ENCODE assay signal across 7 mouse cellular contexts in the genomic region with DNA sequence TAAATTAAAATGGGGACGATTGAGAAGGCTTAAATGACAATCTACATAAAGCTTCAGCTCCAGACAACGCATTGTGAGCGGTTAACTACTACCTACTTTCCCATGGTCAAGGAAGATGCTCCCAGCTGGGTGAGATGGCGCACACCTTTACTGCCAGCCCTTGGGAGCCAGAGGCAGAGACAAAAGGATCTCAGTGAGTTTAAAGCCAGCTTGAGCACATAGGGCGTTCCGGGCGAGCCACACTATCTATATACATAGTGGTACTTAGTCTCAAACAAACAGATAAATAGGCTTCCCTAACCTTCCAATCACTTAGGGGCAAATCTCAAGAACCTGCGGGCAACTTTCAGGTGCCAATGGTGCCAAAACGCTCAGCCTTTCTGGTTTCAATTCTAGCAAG. TPM values are rescaled to one million over a fixed set of nuclear protein-coding genes. Genes with fewer than 3 reads are reported as not detected.
DNase-seq lines count a peak whose midpoint lies in the region; ATAC-seq and TF ChIP-seq lines count a peak whose summit lies in the region.

No protein-coding gene starts in this region.

- no peak for TF ChIP-seq POLR2A in thymus, adult 2 months (IDR thresholded peaks at IDR 0.05; ENCODE audit: control insufficient read depth, extremely low read depth, insufficient read depth, low read length, poor library complexity)

- peak overlapping the region; percentile 80 for H3K9ac ChIP-seq in forebrain, embryonic 11.5 days (ENCODE audit: low read length)
- H3K9ac ChIP-seq in liver, embryonic 13.5 days = peak overlapping the region; percentile 87

- DNase-seq in thymus, adult 2 months = peak; percentile 11
- no peak for DNase-seq in thymus, postnatal 0 days (ENCODE audit: low spot score)
- no peak for DNase-seq in forebrain, embryonic 11.5 days (ENCODE audit: low spot score)
- DNase-seq in liver, embryonic 13.5 days = peak; percentile 28
- no peak for DNase-seq in right cerebral cortex, postnatal 36 days (ENCODE audit: low spot score in 2 of 2)
- DNase-seq in left cerebral cortex, postnatal 25 days (ENCODE audit: low spot score in 2 of 2) = no peak
- DNase-seq in cerebellum, adult 9-10 months = no peak

- peak overlapping the region; percentile 75 for H3K4me2 ChIP-seq in forebrain, embryonic 11.5 days (ENCODE audit: low read depth, low read length, severe bottlenecking)
- H3K4me2 ChIP-seq in liver, embryonic 13.5 days = peak overlapping the region; percentile 84

- WGBS in thymus, adult 2 months = 16% methylated on average over 9 of the region's 9 CpGs
- WGBS in forebrain, embryonic 11.5 days = 17% methylated on average over 9 of the region's 9 CpGs
- WGBS in liver, embryonic 13.5 days (ENCODE audit: insufficient replicate concordance) = 14% methylated on average over 9 of the region's 9 CpGs

- no peaks in the 10 kb centered on the region for H3K9me3 ChIP-seq in forebrain, embryonic 11.5 days (ENCODE audit: control insufficient read depth, low read length)
- no peaks in the 10 kb centered on the region for H3K9me3 ChIP-seq in liver, embryonic 13.5 days (replicated peaks)

- no peak for ATAC-seq in forebrain, embryonic 11.5 days (replicated peaks; ENCODE audit: low FRiP score)
- peak; percentile 63 for ATAC-seq in liver, embryonic 13.5 days (ENCODE audit: low read depth)

- peaks cover 10% of the 10 kb centered on the region; the same call in 1 of the 2 replicates for H3K36me3 ChIP-seq in thymus, adult 2 months (ENCODE audit: control insufficient read depth, insufficient read depth, low read length)
- H3K36me3 ChIP-seq in forebrain, embryonic 11.5 days (ENCODE audit: control insufficient read depth, insufficient read depth, low read length) = no peaks in the 10 kb centered on the region
- peaks cover 13% of the 10 kb centered on the region; the same call in 1 of the 2 replicates for H3K36me3 ChIP-seq in liver, embryonic 13.5 days

- intact Hi-C loops in left cerebral cortex, postnatal 25 days (cut with DNase I) = no loop called here

- peak overlapping the region; percentile 12 for H3K27ac ChIP-seq in thymus, adult 2 months (ENCODE audit: control insufficient read depth, insufficient read depth, low read length)
- peak overlapping the region; percentile 37; the same call in 1 of the 2 replicates for H3K27ac ChIP-seq in forebrain, embryonic 11.5 days (ENCODE audit: low read depth, low read length)
- peak overlapping the region; percentile 86 for H3K27ac ChIP-seq in liver, embryonic 13.5 days

- H3K4me1 ChIP-seq in thymus, adult 2 months (replicated peaks; ENCODE audit: control insufficient read depth, insufficient read depth, low read length) = peaks cover 15% of the 10 kb centered on the region
- peaks cover 6% of the 10 kb centered on the region; the same call in 1 of the 2 replicates for H3K4me1 ChIP-seq in forebrain, embryonic 11.5 days (replicated peaks; ENCODE audit: control insufficient read depth, insufficient read depth, low read length)
- H3K4me1 ChIP-seq in liver, embryonic 13.5 days (replicated peaks) = peaks cover 50% of the 10 kb centered on the region

- no peak for TF ChIP-seq CTCF in thymus, adult 2 months (IDR thresholded peaks at IDR 0.05; ENCODE audit: borderline replicate concordance, control insufficient read depth, extremely low read depth, insufficient read depth, low read length, poor library complexity)

- peak overlapping the region; percentile 92 for H3K4me3 ChIP-seq in thymus, adult 2 months (ENCODE audit: control insufficient read depth, insufficient read depth, low read length)
- H3K4me3 ChIP-seq in forebrain, embryonic 11.5 days (ENCODE audit: low read depth, low read length) = peak overlapping the region; percentile 73
- H3K4me3 ChIP-seq in liver, embryonic 13.5 days (replicated peaks) = peak overlapping the region; percentile 86

- no peaks in the 10 kb centered on the region for H3K27me3 ChIP-seq in thymus, adult 2 months (ENCODE audit: control insufficient read depth, insufficient read depth, low read length)
- no peaks in the 10 kb centered on the region for H3K27me3 ChIP-seq in forebrain, embryonic 11.5 days (ENCODE audit: control insufficient read depth, insufficient read depth, low read length)
- H3K27me3 ChIP-seq in liver, embryonic 13.5 days = no peaks in the 10 kb centered on the region

RNA-seq across cellular contexts. Expression of gene Pam16, which starts 0.7 kb away (rescaled TPM):
- polyA plus RNA-seq in thymus, adult 2 months (2012; rRNA removed) = 35.7 and 40.4 TPM in 2 replicates
- 147 and 155 TPM in 2 replicates for polyA plus RNA-seq in thymus, postnatal 0 days (2015; fragmentation: Nextera tagmentation; extraction: Ambion mirVana)
- polyA plus RNA-seq in forebrain, embryonic 11.5 days (2014; fragmentation: Nextera tagmentation; extraction: Ambion mirVana) = 87.4 and 91.4 TPM in 2 replicates
- 67.5 and 74.1 TPM in 2 replicates for polyA plus RNA-seq in liver, embryonic 13.5 days (2015; fragmentation: Nextera tagmentation; extraction: Ambion mirVana)
- 10 to 100 TPM; 67.5 to 92.8 TPM for total RNA-seq in left cerebral cortex, postnatal 25 days (2021)

RNA-seq across cellular contexts. Expression of gene Vasn, which starts 15.7 kb away (rescaled TPM):
- polyA plus RNA-seq in thymus, adult 2 months (2012; rRNA removed) = 5.3 and 8.1 TPM in 2 replicates
- polyA plus RNA-seq in thymus, postnatal 0 days (2015; fragmentation: Nextera tagmentation; extraction: Ambion mirVana) = 2.0 and 2.4 TPM in 2 replicates
- 7.6 and 7.7 TPM in 2 replicates for polyA plus RNA-seq in forebrain, embryonic 11.5 days (2014; fragmentation: Nextera tagmentation; extraction: Ambion mirVana)
- 2.9 TPM in 2 replicates for polyA plus RNA-seq in liver, embryonic 13.5 days (2015; fragmentation: Nextera tagmentation; extraction: Ambion mirVana)
- 1 to 10 TPM; 7.5 to 9.9 TPM for total RNA-seq in left cerebral cortex, postnatal 25 days (2021)

RNA-seq across cellular contexts. Expression of gene Dnaja3, which starts 15.7 kb away (rescaled TPM):
- 18.3 and 19.7 TPM in 2 replicates for polyA plus RNA-seq in thymus, adult 2 months (2012; rRNA removed)
- 47.3 and 48.7 TPM in 2 replicates for polyA plus RNA-seq in thymus, postnatal 0 days (2015; fragmentation: Nextera tagmentation; extraction: Ambion mirVana)
- polyA plus RNA-seq in forebrain, embryonic 11.5 days (2014; fragmentation: Nextera tagmentation; extraction: Ambion mirVana) = 57.7 and 60.7 TPM in 2 replicates
- 51.8 and 62.5 TPM in 2 replicates for polyA plus RNA-seq in liver, embryonic 13.5 days (2015; fragmentation: Nextera tagmentation; extraction: Ambion mirVana)
- total RNA-seq in left cerebral cortex, postnatal 25 days (2021) = 10 to 100 TPM; 62.2 to 63.3 TPM

RNA-seq across cellular contexts. Expression of gene Glis2, which starts 29.6 kb away (rescaled TPM):
- polyA plus RNA-seq in thymus, adult 2 months (2012; rRNA removed) = 11.8 and 14.3 TPM in 2 replicates
- 3.6 and 5.3 TPM in 2 replicates for polyA plus RNA-seq in thymus, postnatal 0 days (2015; fragmentation: Nextera tagmentation; extraction: Ambion mirVana)
- polyA plus RNA-seq in forebrain, embryonic 11.5 days (2014; fragmentation: Nextera tagmentation; extraction: Ambion mirVana) = 31.3 and 34.5 TPM in 2 replicates
- polyA plus RNA-seq in liver, embryonic 13.5 days (2015; fragmentation: Nextera tagmentation; extraction: Ambion mirVana) = 2.4 and 2.8 TPM in 2 replicates
- total RNA-seq in left cerebral cortex, postnatal 25 days (2021) = 10 to 100 TPM; 11.7 to 12.4 TPM

RNA-seq across cellular contexts. Expression of gene Coro7, which starts 55.5 kb away (rescaled TPM):
- polyA plus RNA-seq in thymus, adult 2 months (2012; rRNA removed) = 391 and 423 TPM in 2 replicates
- 51.9 and 55.0 TPM in 2 replicates for polyA plus RNA-seq in thymus, postnatal 0 days (2015; fragmentation: Nextera tagmentation; extraction: Ambion mirVana)
- 20.5 and 23.3 TPM in 2 replicates for polyA plus RNA-seq in forebrain, embryonic 11.5 days (2014; fragmentation: Nextera tagmentation; extraction: Ambion mirVana)
- polyA plus RNA-seq in liver, embryonic 13.5 days (2015; fragmentation: Nextera tagmentation; extraction: Ambion mirVana) = 7.0 and 9.9 TPM in 2 replicates
- total RNA-seq in left cerebral cortex, postnatal 25 days (2021) = 10 to 100 TPM; 82.0 to 92.7 TPM

Comparison
In these comparisons a context has a peak if more than half of its experiments do, and no peak if none do; other contexts are left out.
1. DNase-seq: peak in thymus, adult 2 months (single experiment) and liver, embryonic 13.5 days (single experiment); none in thymus, postnatal 0 days (single experiment), forebrain, embryonic 11.5 days (single experiment), right cerebral cortex, postnatal 36 days (0 of 2), left cerebral cortex, postnatal 25 days (0 of 2) and cerebellum, adult 9-10 months (single experiment).
2. H3K27ac ChIP-seq: peak in every context shown above with its lines; median percentile 86 in liver, embryonic 13.5 days; 37 in forebrain, embryonic 11.5 days; 12 in thymus, adult 2 months.
3. Peak in every context shown above with its lines, with median percentiles within 50 percentile points of each other: H3K4me3 ChIP-seq.